In the genomic region with DNA sequence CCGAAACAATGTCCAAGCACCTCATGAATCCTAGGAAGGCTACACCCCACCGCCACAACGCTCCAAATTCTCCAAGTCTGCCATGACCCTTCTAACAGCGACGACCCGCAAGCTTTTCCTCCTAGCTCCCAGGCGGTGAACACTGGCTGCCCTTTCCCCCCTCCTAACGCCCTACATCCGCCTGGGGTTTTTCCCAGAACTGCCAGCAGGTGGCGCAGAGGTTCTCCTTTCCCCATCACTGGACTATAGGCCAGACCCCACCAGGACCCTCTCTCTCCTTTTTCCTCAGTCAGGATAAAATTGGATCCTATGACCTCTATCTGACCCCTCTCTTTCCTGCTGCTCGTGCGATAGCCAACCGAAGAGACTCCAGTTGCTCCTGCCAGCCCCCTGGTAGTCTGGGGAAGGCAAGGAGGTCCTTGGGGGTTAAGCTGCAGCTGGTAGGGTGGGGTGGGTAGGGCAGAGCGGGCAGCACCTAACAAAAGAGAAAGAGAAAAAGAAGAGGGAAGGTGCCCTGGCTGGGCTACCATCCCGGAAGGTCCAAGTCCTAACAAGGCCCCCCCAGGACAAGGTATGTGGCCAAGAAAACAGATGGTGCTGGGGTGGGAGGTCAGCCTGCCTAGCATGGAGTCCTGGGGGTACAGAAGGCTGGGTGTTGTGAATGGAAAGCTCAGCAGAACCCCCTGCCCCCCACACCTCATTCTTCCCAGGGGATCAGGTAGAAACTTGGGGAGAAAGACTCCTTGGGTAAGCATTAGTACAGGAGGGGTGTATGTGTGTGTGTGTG, we compare ENCODE assay signal across 8 mouse cellular contexts. TPM values are rescaled to one million over a fixed set of nuclear protein-coding genes. Genes with fewer than 3 reads are reported as not detected.
DNase-seq lines count a peak whose midpoint lies in the region; ATAC-seq and TF ChIP-seq lines count a peak whose summit lies in the region.

No protein-coding gene starts in this region.

- WGBS in intestine, postnatal 0 days, result 10% methylated on average over 15 of the region's 15 CpGs
- 7% methylated on average over 15 of the region's 15 CpGs for WGBS in neural tube, embryonic 13.5 days

- no peaks in the 10 kb centered on the region for H3K36me3 ChIP-seq in C2C12 (ENCODE audit: control insufficient read depth, insufficient read depth)
- no peaks in the 10 kb centered on the region; the same call in 1 of the 2 replicates for H3K36me3 ChIP-seq in intestine, postnatal 0 days (ENCODE audit: control insufficient read depth, insufficient read depth)
- peaks cover 8% of the 10 kb centered on the region; the same call in 1 of the 2 replicates for H3K36me3 ChIP-seq in neural tube, embryonic 13.5 days

- DNase-seq in ZHBTc4 (ENCODE audit: low read depth, low spot score), result peak; percentile 87
- DNase-seq in lung, adult 18-20 months, result peak; percentile 55 to 58
- DNase-seq in thymus, postnatal 36 days, result peak; percentile 68 to 79

- H3K79me2 ChIP-seq in C2C12 (ENCODE audit: control insufficient read depth, insufficient read depth), result no peaks in the 10 kb centered on the region

- H3K4me3 ChIP-seq in C2C12 (ENCODE audit: insufficient read depth, poor library complexity, severe bottlenecking), result no peak overlapping the region
- H3K4me3 ChIP-seq in intestine, postnatal 0 days (ENCODE audit: low read depth, low read length), result peak overlapping the region; percentile 7; the same call in 1 of the 2 replicates
- H3K4me3 ChIP-seq in neural tube, embryonic 13.5 days, result peak overlapping the region; percentile 5; the same call in 1 of the 2 replicates

- H3K79me3 ChIP-seq in C2C12 (ENCODE audit: low read depth), result no peaks in the 10 kb centered on the region

- H3K9me3 ChIP-seq in intestine, postnatal 0 days (ENCODE audit: control insufficient read depth), result no peaks in the 10 kb centered on the region
- no peaks in the 10 kb centered on the region for H3K9me3 ChIP-seq in neural tube, embryonic 13.5 days

- peak; percentile 55 for ATAC-seq in common myeloid progenitor, adult 5-6 weeks (replicated peaks; ENCODE audit: low read depth, poor library complexity, severe bottlenecking)
- peak; percentile 62 for ATAC-seq in granulocyte monocyte progenitor cell, adult 5-6 weeks (replicated peaks; ENCODE audit: poor library complexity, severe bottlenecking)
- no peak for ATAC-seq in intestine, postnatal 0 days
- ATAC-seq in neural tube, embryonic 13.5 days (ENCODE audit: low read depth), result peak; percentile 36; the same call in 1 of the 2 replicates

- H3K9ac ChIP-seq in intestine, postnatal 0 days (ENCODE audit: low read depth, low read length), result no peak overlapping the region
- H3K9ac ChIP-seq in neural tube, embryonic 13.5 days, result 0 out of 2 replicates have a peak overlapping the region, but pooled peaks have one; percentile 36

- H3K27me3 ChIP-seq in C2C12 (ENCODE audit: control insufficient read depth, insufficient read depth, insufficient read length), result peaks cover 13% of the 10 kb centered on the region
- H3K27me3 ChIP-seq in intestine, postnatal 0 days (replicated peaks; ENCODE audit: control insufficient read depth, insufficient read depth, low read length), result 0 out of 2 replicates have a peak, but pooled peaks cover 3% of the 10 kb centered on the region
- H3K27me3 ChIP-seq in neural tube, embryonic 13.5 days, result peaks cover 5% of the 10 kb centered on the region; the same call in 1 of the 2 replicates

- TF ChIP-seq CTCF in C2C12 (IDR thresholded peaks at IDR 0.05; ENCODE audit: control insufficient read depth, insufficient read depth, insufficient read length), result peak; percentile 83
- peak; percentile 90 for TF ChIP-seq CTCF in intestine, postnatal 0 days (IDR thresholded peaks at IDR 0.05; ENCODE audit: low read depth)

- H3K4me2 ChIP-seq in intestine, postnatal 0 days (replicated peaks; ENCODE audit: low read depth), result peak overlapping the region; percentile 55
- H3K4me2 ChIP-seq in neural tube, embryonic 13.5 days, result peak overlapping the region; percentile 83

- H3K27ac ChIP-seq in intestine, postnatal 0 days (ENCODE audit: low read depth, low read length), result no peak overlapping the region
- H3K27ac ChIP-seq in neural tube, embryonic 13.5 days (replicated peaks), result peak overlapping the region; percentile 14; the same call in 1 of the 2 replicates

- H3K4me1 ChIP-seq in intestine, postnatal 0 days (replicated peaks; ENCODE audit: control insufficient read depth, insufficient read depth, low read length), result no peaks in the 10 kb centered on the region; the same call in 1 of the 2 replicates
- peaks cover 48% of the 10 kb centered on the region for H3K4me1 ChIP-seq in neural tube, embryonic 13.5 days (replicated peaks)

- H3ac ChIP-seq in C2C12 (ENCODE audit: control insufficient read depth, insufficient read length, low read depth), result no peak overlapping the region

TF ChIP-seq in C2C12, 6 proteins besides CTCF, POLR2A, EP300 and RAD21:
- TF ChIP-seq USF1 (IDR thresholded peaks at IDR 0.05; ENCODE audit: low read depth), result no peak
- TF ChIP-seq MYOD1 (IDR thresholded peaks at IDR 0.05; ENCODE audit: control insufficient read depth, insufficient read length, low read depth), result no peak
- TF ChIP-seq CEBPB (IDR thresholded peaks at IDR 0.05; ENCODE audit: low read depth), result no peak
- no peak for TF ChIP-seq MYOG (IDR thresholded peaks at IDR 0.05; ENCODE audit: control insufficient read depth, extremely low read depth, insufficient read length)
- no peak for TF ChIP-seq MAX (IDR thresholded peaks at IDR 0.05)
TF ChIP-seq in C2C12: peak in this region for 0.

RNA-seq across cellular contexts. Expression of a gene that starts 1.8 kb away (rescaled TPM):
- 0.14 TPM for polyA plus RNA-seq in C2C12 (2012; fragmentation: generic; extraction: Trizol)
- not detected in 2 replicates for total RNA-seq in common myeloid progenitor, adult 5-6 weeks (2017)
- total RNA-seq in granulocyte monocyte progenitor cell, adult 5-6 weeks (2014; fragmentation: Nextera tagmentation), result not detected in 2 replicates
- total RNA-seq in granulocyte monocyte progenitor cell, adult 5-6 weeks (2017), result not detected in 2 replicates
- polyA plus RNA-seq in intestine, postnatal 0 days (2015; fragmentation: Nextera tagmentation; extraction: Ambion mirVana), result 14.5 and 15.4 TPM in 2 replicates
- 24.4 and 24.5 TPM in 2 replicates for polyA plus RNA-seq in neural tube, embryonic 13.5 days (2015; fragmentation: Nextera tagmentation; extraction: Ambion mirVana)

RNA-seq across cellular contexts. Expression of a gene that starts 13.2 kb away (rescaled TPM):
- not detected for polyA plus RNA-seq in C2C12 (2012; fragmentation: generic; extraction: Trizol)
- 0.41 TPM in 1 of 2 replicates, not detected in the other for total RNA-seq in common myeloid progenitor, adult 5-6 weeks (2017)
- not detected in 2 replicates for total RNA-seq in granulocyte monocyte progenitor cell, adult 5-6 weeks (2014; fragmentation: Nextera tagmentation)
- total RNA-seq in granulocyte monocyte progenitor cell, adult 5-6 weeks (2017), result not detected in 2 replicates
- 3.9 and 4.6 TPM in 2 replicates for polyA plus RNA-seq in intestine, postnatal 0 days (2015; fragmentation: Nextera tagmentation; extraction: Ambion mirVana)
- polyA plus RNA-seq in neural tube, embryonic 13.5 days (2015; fragmentation: Nextera tagmentation; extraction: Ambion mirVana), result 50.3 and 55.8 TPM in 2 replicates

RNA-seq across cellular contexts. Expression of a gene that starts 29.6 kb away (rescaled TPM):
- polyA plus RNA-seq in C2C12 (2012; fragmentation: generic; extraction: Trizol), result 0.18 TPM
- not detected in 2 replicates for total RNA-seq in common myeloid progenitor, adult 5-6 weeks (2017)
- not detected in 2 replicates for total RNA-seq in granulocyte monocyte progenitor cell, adult 5-6 weeks (2014; fragmentation: Nextera tagmentation)
- not detected in 2 replicates for total RNA-seq in granulocyte monocyte progenitor cell, adult 5-6 weeks (2017)
- polyA plus RNA-seq in intestine, postnatal 0 days (2015; fragmentation: Nextera tagmentation; extraction: Ambion mirVana), result 363 and 366 TPM in 2 replicates
- polyA plus RNA-seq in neural tube, embryonic 13.5 days (2015; fragmentation: Nextera tagmentation; extraction: Ambion mirVana), result 0.39 TPM in 1 of 2 replicates, not detected in the other

RNA-seq across cellular contexts. Expression of a gene that starts 54.5 kb away (rescaled TPM):
- 8.1 TPM for polyA plus RNA-seq in C2C12 (2012; fragmentation: generic; extraction: Trizol)
- total RNA-seq in common myeloid progenitor, adult 5-6 weeks (2017), result 15.3 and 22.3 TPM in 2 replicates
- total RNA-seq in granulocyte monocyte progenitor cell, adult 5-6 weeks (2014; fragmentation: Nextera tagmentation), result 20.8 and 30.0 TPM in 2 replicates
- 14.8 and 18.3 TPM in 2 replicates for total RNA-seq in granulocyte monocyte progenitor cell, adult 5-6 weeks (2017)
- polyA plus RNA-seq in intestine, postnatal 0 days (2015; fragmentation: Nextera tagmentation; extraction: Ambion mirVana), result 6.9 and 7.7 TPM in 2 replicates
- polyA plus RNA-seq in neural tube, embryonic 13.5 days (2015; fragmentation: Nextera tagmentation; extraction: Ambion mirVana), result 15.8 and 19.9 TPM in 2 replicates

RNA-seq across cellular contexts. Expression of a gene that starts 54.6 kb away (rescaled TPM):
- 105 TPM for polyA plus RNA-seq in C2C12 (2012; fragmentation: generic; extraction: Trizol)
- 50.9 and 62.3 TPM in 2 replicates for total RNA-seq in common myeloid progenitor, adult 5-6 weeks (2017)
- 42.7 and 44.3 TPM in 2 replicates for total RNA-seq in granulocyte monocyte progenitor cell, adult 5-6 weeks (2014; fragmentation: Nextera tagmentation)
- 56.7 and 64.5 TPM in 2 replicates for total RNA-seq in granulocyte monocyte progenitor cell, adult 5-6 weeks (2017)
- 35.6 and 41.8 TPM in 2 replicates for polyA plus RNA-seq in intestine, postnatal 0 days (2015; fragmentation: Nextera tagmentation; extraction: Ambion mirVana)
- 106 and 108 TPM in 2 replicates for polyA plus RNA-seq in neural tube, embryonic 13.5 days (2015; fragmentation: Nextera tagmentation; extraction: Ambion mirVana)

Comparison
In these comparisons a context has a peak if more than half of its experiments do, and no peak if none do; other contexts are left out.
1. RNA of a gene that starts 1.8 kb away (polyA plus RNA-seq): 24.4 to 24.5 TPM in neural tube, embryonic 13.5 days and 14.5 to 15.4 TPM in intestine, postnatal 0 days; 0.14 TPM in C2C12 (single experiment); every median in the first group is over 10 times any median in the second.
2. RNA of a gene that starts 29.6 kb away (polyA plus RNA-seq): 363 to 366 TPM in intestine, postnatal 0 days; 0.18 TPM in C2C12 (single experiment) and 0.39 TPM in neural tube, embryonic 13.5 days; every median in the first group is over 100 times any median in the second.
3. Peak in every context shown above with its lines, with median percentiles within 50 percentile points of each other: DNase-seq.